Mouse (Mus musculus) T-cell, adult 66 days (primary cell): ENCODE results near the gene Tmed10. TPM values are rescaled to one million over a fixed set of nuclear protein-coding genes. Genes with fewer than 3 reads are reported as not detected.

Experiments
- total RNA-seq, 2 experiments: library from RNA; stranded (reverse); gene quantifications; 3 replicates in 1 of 2; 4 replicates in 1 of 2; pipeline ENCODE4 v1.2.4; 2023

The Tmed10 gene
- total RNA-seq: 100 to 1,000 TPM; 127 to 130 TPM

GRCm38 (mm10) chr12:85374561-85375272 is at the start of gene Tmed10:
Gene Tmed10 (minus strand): TSS chr12:85374847.

GRCm38 (mm10) chr12:85339243-85339729 is 35.4 kb downstream of the Tmed10 start, which contains the start of gene Nek9:
Gene Nek9 (minus strand): TSS chr12:85339362.

Other genes starting within 250 kb of the Tmed10 start
- gene Rps6kl1, start 223.6 kb downstream of the Tmed10 start, total RNA-seq: 1 to 10 TPM; 4.9 to 5.9 TPM
- not detected for gene Pgf, start 197.1 kb downstream of the Tmed10 start, total RNA-seq
- 10 to 100 TPM; 89.9 to 95.4 TPM for gene Eif2b2, start 155.4 kb downstream of the Tmed10 start, total RNA-seq
- 10 to 100 TPM; 19.2 to 20.7 TPM for gene Mlh3, start 104.2 kb downstream of the Tmed10 start, total RNA-seq
- 10 to 100 TPM; 24.4 to 30.1 TPM for gene Acyp1, start 86.4 kb downstream of the Tmed10 start, total RNA-seq
- not detected for gene Zc2hc1c, start 86.3 kb downstream of the Tmed10 start, total RNA-seq
- 10 to 100 TPM; 51.6 to 57.0 TPM for gene Nek9, start 35.5 kb downstream of the Tmed10 start, total RNA-seq
- 100 to 1,000 TPM; 234 to 347 TPM for gene Fos, start 99.0 kb upstream of the Tmed10 start, total RNA-seq
- 1 to 10 TPM in 1 of 2 experiments, under 1 TPM in 1; 0.74 to 2.1 TPM for gene Jdp2, start 224.2 kb upstream of the Tmed10 start, total RNA-seq